Mouse (Mus musculus) lung, postnatal 0 days (tissue): ENCODE measurements at regions not wholly inside any gene's neighbourhood (a gene's known extent, or its start where the extent isn't known, plus 50 kb on each side); places are given as distances from the start of the nearest gene placed in this dataset.

ENCODE experiments used
- CTCF ChIP-seq: IDR thresholded peaks from 2 replicates; pipeline ENCODE4 v1.5.1; 2016; ENCODE audit warnings: antibody characterized with exemption, mild to moderate bottlenecking
- EP300 ChIP-seq: IDR thresholded peaks from 2 replicates; pipeline ENCODE4 v1.6.1; 2016; ENCODE audit warnings: antibody characterized with exemption, mild to moderate bottlenecking, control low read depth

DNA sequence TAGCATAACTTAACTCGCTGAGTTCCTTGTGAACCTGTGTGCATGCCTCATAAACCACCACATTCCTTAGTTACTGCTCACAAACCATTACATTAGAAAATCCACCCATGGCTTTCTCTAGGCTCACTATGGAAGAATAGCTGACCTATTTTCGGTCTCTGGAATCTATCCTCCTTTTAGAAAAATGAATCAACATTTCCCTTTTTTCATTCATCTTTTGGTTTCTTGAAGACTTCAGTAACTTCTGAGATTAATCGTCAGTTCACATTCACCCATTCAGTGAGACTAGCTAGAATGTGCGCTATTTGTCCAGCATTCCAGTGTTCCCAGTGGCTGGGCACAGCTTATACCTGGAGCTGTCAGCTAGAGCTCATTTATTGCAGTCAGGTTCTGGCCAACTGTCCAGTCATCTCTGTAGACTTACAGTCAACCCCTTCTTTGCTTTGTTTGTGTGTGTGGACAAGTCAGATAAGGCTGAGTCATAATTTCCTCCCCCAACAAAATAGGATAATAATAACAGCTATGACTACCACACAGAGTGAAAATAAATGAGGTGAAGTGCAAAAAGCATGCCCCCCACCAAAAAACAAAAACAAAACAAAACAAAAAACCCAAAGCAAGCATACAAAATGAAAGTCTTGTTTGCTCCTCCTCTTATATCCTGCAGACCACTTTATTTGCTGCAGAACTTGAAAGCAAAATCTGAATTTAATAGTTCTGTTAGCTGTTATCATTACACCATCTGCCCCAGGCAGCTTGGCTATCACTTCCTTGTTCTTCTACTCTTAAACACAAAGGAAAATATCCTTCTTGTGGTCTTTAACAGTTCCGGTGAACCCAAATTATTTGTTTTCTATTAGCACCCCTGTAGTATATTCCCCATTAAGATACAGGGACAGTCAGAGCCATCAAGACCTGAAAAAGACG lies 173.0 kb upstream of the Cited2 start:
- TF ChIP-seq CTCF, result no peak
- no peak for TF ChIP-seq EP300
